Mouse (Mus musculus): ENCODE data around the gene Ston1. TPM values are rescaled to one million over a fixed set of nuclear protein-coding genes. Genes with fewer than 3 reads are reported as not detected.

Ston1 gene
- polyA plus RNA-seq (2017; shearing (Covaris generic)): 0.46 TPM

DNA sequence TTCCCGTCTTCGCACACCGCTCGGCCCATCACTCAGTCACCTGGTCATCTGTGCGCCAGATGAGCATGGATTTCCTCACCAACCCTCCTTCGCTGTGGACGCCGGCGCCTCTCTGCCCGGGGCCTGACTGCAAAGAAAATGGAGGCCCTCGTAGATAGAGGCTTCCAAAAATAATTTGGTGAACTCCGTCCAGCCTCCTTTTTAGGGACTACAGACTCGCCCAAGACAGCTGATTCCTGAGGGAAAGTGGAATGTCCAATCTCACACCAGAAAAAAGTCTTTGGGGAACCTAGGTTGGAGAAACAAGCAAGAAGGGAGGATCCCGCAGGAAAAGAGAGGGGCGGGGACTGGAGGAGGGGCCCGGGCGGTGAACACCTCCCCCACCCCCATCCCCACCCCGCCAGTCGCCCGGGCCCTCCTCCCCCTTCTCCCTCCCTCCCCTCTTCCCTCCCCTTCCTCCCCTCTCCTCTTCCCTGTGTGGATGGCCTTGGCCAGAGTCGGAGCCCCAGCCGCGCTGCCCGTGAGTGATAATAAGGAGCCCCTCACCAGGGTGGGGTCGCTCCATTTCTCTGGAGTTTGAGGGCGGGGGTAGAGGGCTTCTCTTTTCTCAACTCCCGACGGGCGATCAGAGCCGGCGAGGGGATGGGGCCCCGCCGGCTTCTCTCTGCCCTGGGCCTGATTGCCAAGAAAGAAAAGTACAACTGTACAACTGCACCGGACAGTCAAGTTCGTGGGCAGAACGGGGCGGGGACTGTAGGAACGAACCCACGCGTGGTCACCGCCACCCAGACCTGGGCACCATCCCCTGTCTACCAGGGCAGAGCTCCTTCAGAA, at the start of gene Ston1:
TSS of gene Ston1 (plus strand) at position 463 of the 834 bp plus-strand sequence.

DNA sequence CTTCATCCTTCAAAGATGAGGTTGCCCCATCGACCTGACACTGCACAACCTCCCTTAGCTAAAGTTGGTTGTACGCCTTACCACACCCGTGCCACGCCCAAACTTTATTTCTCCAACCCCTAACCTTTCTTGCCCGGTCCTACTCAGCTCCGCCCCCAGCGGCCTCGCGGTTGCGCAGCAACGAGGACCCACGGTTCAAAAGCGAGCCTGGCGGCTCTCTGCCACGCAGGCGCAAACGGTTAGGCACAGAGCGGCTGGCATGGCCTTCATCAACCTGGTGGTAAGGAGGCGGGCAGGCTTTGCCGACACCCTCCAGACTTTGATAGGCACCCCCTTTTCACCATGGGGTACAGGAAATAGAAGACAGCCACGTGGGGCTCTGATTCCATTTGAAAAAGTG, 71.0 kb downstream of the Ston1 start, which contains the start of gene Gtf2a1l:
TSS of gene Gtf2a1l (plus strand) at position 209 of the 400 bp plus-strand sequence.

Other genes starting within 250 kb of the Ston1 start
- 26.3 TPM for gene Foxn2, start 157.0 kb upstream of the Ston1 start, polyA plus RNA-seq (2017; shearing (Covaris generic))
- 18.0 TPM for gene Ppp1r21, start 67.6 kb upstream of the Ston1 start, polyA plus RNA-seq (2017; shearing (Covaris generic))
- not detected for gene Gtf2a1l, start 71.0 kb downstream of the Ston1 start, polyA plus RNA-seq (2017; shearing (Covaris generic))
- not detected for gene Lhcgr, start 194.3 kb downstream of the Ston1 start, polyA plus RNA-seq (2017; shearing (Covaris generic))